Mouse (Mus musculus): ENCODE results near the gene Polr3e. TPM values are rescaled to one million over a fixed set of nuclear protein-coding genes. Genes with fewer than 3 reads are reported as not detected.

Gene Polr3e
- polyA plus RNA-seq, 1 experiment from 2014 or later = 19.9 TPM

DNA sequence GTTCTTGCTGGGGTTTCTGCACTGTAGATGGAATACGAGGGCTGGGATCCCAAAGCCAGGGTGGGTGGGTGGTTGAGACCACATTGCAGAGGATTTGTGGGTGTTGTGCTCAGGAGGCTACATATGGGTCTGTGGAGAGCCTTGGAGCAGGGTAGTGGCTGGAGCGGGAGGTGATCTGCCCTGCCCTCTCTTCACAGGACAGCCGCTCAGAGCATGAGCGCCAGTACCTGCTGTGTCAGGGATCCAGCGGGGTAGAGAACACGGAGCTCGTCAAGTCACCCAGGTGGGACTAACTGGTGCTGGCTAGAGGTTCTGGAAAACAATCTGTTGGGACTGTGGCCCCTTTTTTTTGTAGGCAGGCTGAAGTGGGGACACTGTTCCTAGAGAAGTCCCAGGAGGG, 15.6 kb downstream of the Polr3e start:
- Histone ChIP-seq H3K4me2 (no peak overlapping the region), H3K9me3 (ENCODE audit: control insufficient read depth, low read length) (no peaks in the 10 kb centered on the region), H3K4me3 (ENCODE audit: low read depth, low read length) (no peak overlapping the region), H3K36me3 (ENCODE audit: control insufficient read depth, insufficient read depth, low read length) (peaks cover 16% of the 10 kb centered on the region), H3K9ac (ENCODE audit: low read length) (no peak overlapping the region), H3K27me3 (ENCODE audit: control insufficient read depth, insufficient read depth, low read length) (no peaks in the 10 kb centered on the region), H3K4me1 (ENCODE audit: control insufficient read depth, insufficient read depth, low read length) (no peaks in the 10 kb centered on the region), H3K27ac (ENCODE audit: low read depth, low read length) (no peak overlapping the region)
- DNase-seq (ENCODE audit: low spot score, missing footprints) (no peak), ATAC-seq (ENCODE audit: low FRiP score) (0 out of 2 replicates have a peak, but pooled peaks have one; percentile 9)
- WGBS = 90% methylated on average over 7 of the region's 7 CpGs

DNA sequence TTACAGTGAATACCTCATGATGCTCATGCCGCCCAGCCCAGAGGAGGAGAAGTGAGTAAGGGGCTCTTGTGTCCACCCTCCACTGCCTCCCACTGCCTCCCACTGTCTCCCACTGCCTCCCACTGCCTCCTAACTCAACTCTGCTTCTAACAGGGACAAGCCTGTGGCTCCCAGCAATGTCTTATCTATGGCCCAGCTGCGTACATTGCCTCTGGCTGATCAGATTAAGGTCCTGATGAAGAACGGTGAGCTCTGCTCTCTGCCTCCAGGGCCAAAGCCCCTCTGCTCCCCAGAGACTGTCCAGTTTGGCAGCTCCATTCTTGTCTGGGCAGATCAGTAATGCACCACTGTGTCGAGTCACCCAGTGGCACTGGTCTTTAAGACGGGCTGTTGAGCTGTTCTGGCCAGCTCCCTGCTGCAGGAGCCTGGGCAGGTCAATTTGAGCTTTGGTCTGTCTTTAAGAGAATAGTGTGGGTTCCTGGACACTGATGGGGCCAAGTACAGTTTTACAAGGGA, 16.2 kb downstream of the Polr3e start:
- Histone ChIP-seq H3K36me3 (ENCODE audit: control insufficient read depth, insufficient read depth, low read length) (peaks cover 17% of the 10 kb centered on the region), H3K9me3 (ENCODE audit: control insufficient read depth, low read length) (no peaks in the 10 kb centered on the region), H3K27me3 (ENCODE audit: control insufficient read depth, insufficient read depth, low read length) (no peaks in the 10 kb centered on the region), H3K27ac (ENCODE audit: low read depth, low read length) (no peak overlapping the region), H3K4me2 (no peak overlapping the region), H3K4me1 (ENCODE audit: control insufficient read depth, insufficient read depth, low read length) (no peaks in the 10 kb centered on the region), H3K9ac (ENCODE audit: low read length) (no peak overlapping the region), H3K4me3 (ENCODE audit: low read depth, low read length) (no peak overlapping the region)
- ATAC-seq (ENCODE audit: low FRiP score) = no peak
- WGBS = 81% methylated on average over 5 of the region's 5 CpGs
- no peak for DNase-seq (ENCODE audit: low spot score, missing footprints)

DNA sequence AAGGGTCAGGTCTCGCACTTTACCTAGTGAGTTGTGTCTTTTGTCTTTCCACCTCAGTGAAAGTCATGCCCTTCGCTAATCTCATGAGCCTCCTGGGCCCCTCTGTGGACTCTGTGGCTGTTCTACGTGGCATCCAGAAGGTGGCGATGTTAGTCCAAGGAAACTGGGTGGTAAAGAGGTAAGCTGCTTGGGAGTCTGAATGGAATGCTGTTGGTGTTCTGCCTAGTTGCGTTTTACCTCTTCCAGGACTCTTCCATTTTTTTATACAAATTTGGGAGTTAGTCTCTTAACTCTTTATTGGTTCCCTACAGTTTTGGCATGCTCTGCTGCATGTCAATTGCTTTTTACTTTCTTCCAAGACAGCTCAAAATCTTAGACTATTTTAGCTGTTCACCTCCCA, 17.2 kb downstream of the Polr3e start:
- Histone ChIP-seq H3K9ac (ENCODE audit: low read length) (no peak overlapping the region), H3K27me3 (ENCODE audit: control insufficient read depth, insufficient read depth, low read length) (no peaks in the 10 kb centered on the region), H3K27ac (ENCODE audit: low read depth, low read length) (no peak overlapping the region), H3K9me3 (ENCODE audit: control insufficient read depth, low read length) (no peaks in the 10 kb centered on the region), H3K4me3 (ENCODE audit: low read depth, low read length) (no peak overlapping the region), H3K36me3 (ENCODE audit: control insufficient read depth, insufficient read depth, low read length) (peaks cover 23% of the 10 kb centered on the region), H3K4me2 (no peak overlapping the region), H3K4me1 (ENCODE audit: control insufficient read depth, insufficient read depth, low read length) (no peaks in the 10 kb centered on the region)
- 29% methylated on average over 5 of the region's 5 CpGs for WGBS
- DNase-seq (ENCODE audit: low spot score, missing footprints) (peak; percentile 88), ATAC-seq (ENCODE audit: low FRiP score) (0 out of 2 replicates have a peak, but pooled peaks have one; percentile 30)

DNA sequence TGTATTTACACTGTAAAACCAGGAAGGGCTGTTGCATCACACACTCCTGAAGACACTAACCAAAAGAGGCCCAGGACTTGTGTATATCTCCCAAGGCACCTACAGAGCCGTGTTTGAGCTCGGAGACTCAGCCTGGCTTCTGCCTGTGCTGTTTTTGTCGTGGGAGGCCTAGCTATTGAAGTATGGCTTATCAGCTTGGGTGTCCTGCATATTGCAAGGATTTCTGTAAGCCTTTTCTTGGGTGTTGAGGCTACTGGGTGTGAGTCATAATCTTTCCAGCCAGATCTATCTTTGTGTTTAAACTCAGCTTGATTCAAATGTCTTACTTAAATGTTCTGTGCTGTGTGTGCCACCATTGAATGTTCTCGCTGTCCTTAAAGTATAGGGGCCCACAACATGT, 19.0 kb downstream of the Polr3e start:
- Histone ChIP-seq H3K9ac (ENCODE audit: low read length) (no peak overlapping the region), H3K4me2 (no peak overlapping the region), H3K4me1 (ENCODE audit: control insufficient read depth, insufficient read depth, low read length) (no peaks in the 10 kb centered on the region), H3K36me3 (ENCODE audit: control insufficient read depth, insufficient read depth, low read length) (peaks cover 31% of the 10 kb centered on the region), H3K9me3 (ENCODE audit: control insufficient read depth, low read length) (no peaks in the 10 kb centered on the region), H3K27me3 (ENCODE audit: control insufficient read depth, insufficient read depth, low read length) (no peaks in the 10 kb centered on the region), H3K27ac (ENCODE audit: low read depth, low read length) (no peak overlapping the region), H3K4me3 (ENCODE audit: low read depth, low read length) (no peak overlapping the region)
- DNase-seq (ENCODE audit: low spot score, missing footprints) (no peak), ATAC-seq (ENCODE audit: low FRiP score) (no peak)
- WGBS = 92% methylated on average over 4 of the region's 4 CpGs

DNA sequence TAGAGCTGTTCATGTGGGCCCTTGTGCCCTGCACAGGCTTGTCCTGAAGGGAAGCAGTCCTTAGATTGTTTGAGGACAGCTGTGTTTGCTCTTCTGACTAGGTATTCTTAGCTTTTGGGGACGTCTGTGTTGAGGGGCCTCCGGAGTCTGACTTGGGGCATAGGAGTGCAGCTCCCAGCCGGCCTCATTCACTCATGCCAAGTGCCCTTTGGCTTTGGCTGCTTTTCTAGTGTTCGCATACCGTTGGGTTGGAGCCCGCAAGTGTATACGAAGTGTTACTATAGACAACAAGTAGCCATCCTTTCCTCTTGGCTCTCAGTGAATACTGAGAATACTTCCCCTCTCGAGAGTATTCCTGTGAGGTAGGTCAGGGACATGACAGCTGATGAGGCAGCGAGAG, 20.7 kb downstream of the Polr3e start:
- H3K4me3 ChIP-seq (ENCODE audit: low read depth, low read length) = no peak overlapping the region
- H3K4me2 ChIP-seq = no peak overlapping the region
- no peaks in the 10 kb centered on the region for H3K9me3 ChIP-seq (ENCODE audit: control insufficient read depth, low read length)
- ATAC-seq (ENCODE audit: low FRiP score) = no peak
- no peak for DNase-seq (ENCODE audit: low spot score, missing footprints)
- H3K36me3 ChIP-seq (ENCODE audit: control insufficient read depth, insufficient read depth, low read length) = peaks cover 29% of the 10 kb centered on the region
- H3K27ac ChIP-seq (ENCODE audit: low read depth, low read length) = no peak overlapping the region
- H3K27me3 ChIP-seq (ENCODE audit: control insufficient read depth, insufficient read depth, low read length) = no peaks in the 10 kb centered on the region
- H3K9ac ChIP-seq (ENCODE audit: low read length) = no peak overlapping the region
- WGBS = 89% methylated on average over 9 of the region's 9 CpGs
- no peaks in the 10 kb centered on the region for H3K4me1 ChIP-seq (ENCODE audit: control insufficient read depth, insufficient read depth, low read length)

DNA sequence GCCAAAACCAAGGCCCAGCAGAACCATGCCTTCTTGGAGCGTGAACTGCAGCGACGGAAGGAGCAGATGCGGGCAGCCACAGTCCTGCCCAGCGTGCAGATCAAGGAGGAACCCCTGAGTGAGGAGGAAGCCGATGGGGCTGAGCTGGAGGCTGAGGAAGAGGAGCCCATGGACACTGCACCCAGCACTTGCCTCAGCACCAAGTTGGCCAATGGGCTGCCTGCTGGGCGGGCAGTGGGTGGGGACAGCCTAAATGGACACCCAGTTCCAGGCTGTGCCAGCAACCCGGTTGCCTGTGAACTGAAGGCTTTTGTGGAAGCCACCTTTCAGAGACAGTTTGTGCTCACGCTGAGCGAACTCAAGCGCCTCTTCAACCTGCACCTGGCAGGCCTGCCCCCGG, 22.8 kb downstream of the Polr3e start:
- ATAC-seq (ENCODE audit: low FRiP score) = no peak
- H3K9me3 ChIP-seq (ENCODE audit: control insufficient read depth, low read length) = no peaks in the 10 kb centered on the region
- H3K4me1 ChIP-seq (ENCODE audit: control insufficient read depth, insufficient read depth, low read length) = no peaks in the 10 kb centered on the region
- peaks cover 34% of the 10 kb centered on the region for H3K36me3 ChIP-seq (ENCODE audit: control insufficient read depth, insufficient read depth, low read length)
- H3K27me3 ChIP-seq (ENCODE audit: control insufficient read depth, insufficient read depth, low read length) = no peaks in the 10 kb centered on the region
- H3K9ac ChIP-seq (ENCODE audit: low read length) = no peak overlapping the region
- no peak overlapping the region for H3K27ac ChIP-seq (ENCODE audit: low read depth, low read length)
- no peak for DNase-seq (ENCODE audit: low spot score, missing footprints)
- H3K4me2 ChIP-seq = no peak overlapping the region
- no peak overlapping the region for H3K4me3 ChIP-seq (ENCODE audit: low read depth, low read length)
- WGBS = 93% methylated on average over 12 of the region's 12 CpGs

DNA sequence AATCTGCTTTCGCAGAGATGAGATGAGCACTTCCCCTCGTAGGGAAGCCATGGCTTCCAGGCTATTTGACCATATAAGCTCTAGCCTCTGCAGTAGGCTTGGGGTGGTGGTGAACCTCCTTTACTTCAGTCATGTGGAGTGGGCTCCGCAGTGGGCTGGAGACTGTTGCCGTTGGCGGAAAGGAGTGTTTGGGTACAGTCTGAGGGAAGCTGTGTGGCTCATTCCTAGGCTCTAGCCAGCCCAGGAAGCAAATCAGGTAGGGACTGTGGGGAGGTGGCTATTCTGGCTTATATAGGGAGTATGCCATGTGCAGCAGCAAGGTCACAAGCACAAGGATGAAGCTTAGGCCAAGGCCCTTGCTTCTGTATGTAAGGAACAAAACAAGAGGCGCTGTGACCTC, 23.7 kb downstream of the Polr3e start:
- no peak overlapping the region for H3K9ac ChIP-seq (ENCODE audit: low read length)
- H3K4me3 ChIP-seq (ENCODE audit: low read depth, low read length) = no peak overlapping the region
- no peaks in the 10 kb centered on the region for H3K9me3 ChIP-seq (ENCODE audit: control insufficient read depth, low read length)
- H3K4me2 ChIP-seq = no peak overlapping the region
- no peak for ATAC-seq (ENCODE audit: low FRiP score)
- no peaks in the 10 kb centered on the region for H3K27me3 ChIP-seq (ENCODE audit: control insufficient read depth, insufficient read depth, low read length)
- no peak overlapping the region for H3K27ac ChIP-seq (ENCODE audit: low read depth, low read length)
- 98% methylated on average over 6 of the region's 6 CpGs for WGBS
- no peak for DNase-seq (ENCODE audit: low spot score, missing footprints)
- H3K4me1 ChIP-seq (ENCODE audit: control insufficient read depth, insufficient read depth, low read length) = no peaks in the 10 kb centered on the region
- H3K36me3 ChIP-seq (ENCODE audit: control insufficient read depth, insufficient read depth, low read length) = peaks cover 33% of the 10 kb centered on the region

DNA sequence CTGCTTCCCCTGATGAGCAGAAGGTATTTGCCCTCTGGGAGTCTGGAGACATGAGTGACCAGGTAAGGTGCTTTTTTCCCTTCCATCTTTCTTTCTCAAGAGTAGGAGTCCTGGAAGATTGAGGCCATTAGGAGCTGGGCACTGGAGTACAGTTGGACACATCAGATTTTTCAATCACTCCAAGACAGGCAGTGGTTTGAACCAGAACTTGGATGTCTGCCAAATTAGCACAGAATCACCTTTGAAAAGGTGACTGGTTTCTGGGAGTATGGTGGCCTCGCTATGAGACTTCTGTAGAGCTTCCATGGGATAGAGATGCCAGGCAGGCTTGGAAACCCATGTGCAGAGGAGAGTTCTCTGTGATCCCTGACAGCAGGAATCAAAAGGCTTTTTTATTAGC, 25.0 kb downstream of the Polr3e start:
- H3K9ac ChIP-seq (ENCODE audit: low read length) = no peak overlapping the region
- no peaks in the 10 kb centered on the region for H3K9me3 ChIP-seq (ENCODE audit: control insufficient read depth, low read length)
- ATAC-seq (ENCODE audit: low FRiP score) (no peak), DNase-seq (ENCODE audit: low spot score, missing footprints) (no peak)
- 94% methylated on average over 1 of the region's 1 CpGs for WGBS
- no peak overlapping the region for H3K4me3 ChIP-seq (ENCODE audit: low read depth, low read length)
- H3K27me3 ChIP-seq (ENCODE audit: control insufficient read depth, insufficient read depth, low read length) = no peaks in the 10 kb centered on the region
- no peak overlapping the region for H3K4me2 ChIP-seq
- H3K4me1 ChIP-seq (ENCODE audit: control insufficient read depth, insufficient read depth, low read length) = no peaks in the 10 kb centered on the region
- peaks cover 31% of the 10 kb centered on the region for H3K36me3 ChIP-seq (ENCODE audit: control insufficient read depth, insufficient read depth, low read length)
- H3K27ac ChIP-seq (ENCODE audit: low read depth, low read length) = no peak overlapping the region

DNA sequence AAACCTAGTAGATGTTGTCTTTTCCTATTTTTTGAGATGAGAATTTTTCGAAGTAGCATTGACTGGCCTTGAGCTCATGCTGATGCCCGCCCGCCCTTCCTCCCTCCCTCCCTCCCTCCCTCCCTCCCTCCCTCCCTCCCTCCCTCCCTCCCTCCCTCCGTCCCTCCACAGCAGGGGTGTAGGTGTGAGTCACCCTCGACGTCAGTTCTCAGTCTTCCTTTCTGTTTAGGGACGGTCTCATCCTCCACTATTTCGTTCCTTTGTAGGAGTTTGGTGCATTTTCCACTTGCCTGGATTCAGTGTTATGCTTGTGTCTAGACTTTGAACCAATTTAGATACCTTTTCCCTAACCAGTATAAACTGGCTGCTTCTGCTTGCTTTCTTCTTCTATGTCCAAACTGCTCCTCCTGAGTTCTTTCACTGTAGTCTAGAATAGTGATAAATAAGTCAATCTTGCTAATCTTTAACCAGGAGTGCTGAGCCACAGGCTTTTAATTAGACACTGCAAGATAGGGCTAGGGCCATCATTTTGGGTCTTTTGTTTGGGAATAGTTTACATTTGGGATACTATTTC, 26.5 kb downstream of the Polr3e start:
- H3K4me1 ChIP-seq (ENCODE audit: control insufficient read depth, insufficient read depth, low read length) = no peaks in the 10 kb centered on the region
- H3K36me3 ChIP-seq (ENCODE audit: control insufficient read depth, insufficient read depth, low read length) = peaks cover 26% of the 10 kb centered on the region
- H3K4me2 ChIP-seq = no peak overlapping the region
- no peak for DNase-seq (ENCODE audit: low spot score, missing footprints)
- H3K9ac ChIP-seq (ENCODE audit: low read length) = no peak overlapping the region
- no peaks in the 10 kb centered on the region for H3K27me3 ChIP-seq (ENCODE audit: control insufficient read depth, insufficient read depth, low read length)
- WGBS = 72% methylated on average over 6 of the region's 8 CpGs
- ATAC-seq (ENCODE audit: low FRiP score) = no peak
- no peaks in the 10 kb centered on the region for H3K9me3 ChIP-seq (ENCODE audit: control insufficient read depth, low read length)
- no peak overlapping the region for H3K4me3 ChIP-seq (ENCODE audit: low read depth, low read length)
- H3K27ac ChIP-seq (ENCODE audit: low read depth, low read length) = no peak overlapping the region

Measured in midbrain, embryonic 11.5 days (tissue).